Mouse (Mus musculus): ENCODE data around the gene Tspan11.

Gene Tspan11

GRCm38 (mm10) chr6:127942421-127942820, 55.0 kb downstream of the Tspan11 start:
- no peak for DNase-seq

- DNase-seq: peak; percentile 74
Measured at GRCm38 (mm10) chr6:127945725-127946124, 58.3 kb downstream of the Tspan11 start.

GRCm38 (mm10) chr6:127948656-127949055, 61.3 kb downstream of the Tspan11 start:
- no peak for DNase-seq

- DNase-seq: no peak
Measured at GRCm38 (mm10) chr6:127949885-127950284, 62.5 kb downstream of the Tspan11 start.

- no peak for DNase-seq
Measured at GRCm38 (mm10) chr6:127953071-127953470, 65.7 kb downstream of the Tspan11 start.

- DNase-seq: no peak
Measured at GRCm38 (mm10) chr6:127956172-127956571, 68.8 kb downstream of the Tspan11 start.

- DNase-seq: no peak
Measured at GRCm38 (mm10) chr6:127960203-127960602, 72.8 kb downstream of the Tspan11 start.

- no peak for DNase-seq
Measured at GRCm38 (mm10) chr6:127965497-127965896, 78.1 kb downstream of the Tspan11 start.

- no peak for DNase-seq
Measured at GRCm38 (mm10) chr6:127969709-127970108, 82.3 kb downstream of the Tspan11 start.

- DNase-seq: peak; percentile 90
Measured at GRCm38 (mm10) chr6:127970120-127970519, 82.7 kb downstream of the Tspan11 start.

GRCm38 (mm10) chr6:127970848-127971247, 83.5 kb downstream of the Tspan11 start:
- no peak for DNase-seq

GRCm38 (mm10) chr6:127971931-127972330, 84.5 kb downstream of the Tspan11 start:
- DNase-seq: no peak

GRCm38 (mm10) chr6:127973553-127973952, 86.2 kb downstream of the Tspan11 start:
- DNase-seq: no peak

GRCm38 (mm10) chr6:127974000-127974399, 86.6 kb downstream of the Tspan11 start:
- DNase-seq: no peak

- DNase-seq: no peak
Measured at GRCm38 (mm10) chr6:127976695-127977094, 89.3 kb downstream of the Tspan11 start.

- no peak for DNase-seq
Measured at GRCm38 (mm10) chr6:127978941-127979340, 91.6 kb downstream of the Tspan11 start.

GRCm38 (mm10) chr6:127979831-127980230, 92.4 kb downstream of the Tspan11 start:
- no peak for DNase-seq

- no peak for DNase-seq
Measured at GRCm38 (mm10) chr6:127980381-127981045, 93.1 kb downstream of the Tspan11 start.

GRCm38 (mm10) chr6:127981176-127981575, 93.8 kb downstream of the Tspan11 start:
- no peak for DNase-seq

- DNase-seq: no peak
Measured at GRCm38 (mm10) chr6:127986357-127986756, 99.0 kb downstream of the Tspan11 start.

- DNase-seq: no peak
Measured at GRCm38 (mm10) chr6:127987374-127987773, 100.0 kb downstream of the Tspan11 start.

GRCm38 (mm10) chr6:127988944-127989494, 101.6 kb downstream of the Tspan11 start:
- DNase-seq: no peak

GRCm38 (mm10) chr6:127989624-127990212, 102.3 kb downstream of the Tspan11 start:
- DNase-seq: no peak

- peak; percentile 52 for DNase-seq
Measured at GRCm38 (mm10) chr6:127991509-127992176, 104.3 kb downstream of the Tspan11 start.
